Mouse (Mus musculus) heart, adult 10 weeks (tissue): ENCODE data around the gene Gm14632. TPM values are rescaled to one million over a fixed set of nuclear protein-coding genes. Genes with fewer than 3 reads are reported as not detected.

Source experiments
- polyA plus RNA-seq: library from polyadenylated mRNA; stranded (reverse); fragments of 350-450 nt; fragmentation: Illumina TruSeq; extraction: RNeasy Lipid Tissue Mini Kit (QIAGEN cat#74804); gene quantifications from one replicate; pipeline ENCODE4 v1.2.3, GENCODE M21; 2014; ENCODE audit warnings: low read depth, low replicate concordance

Gene Gm14632
- polyA plus RNA-seq, result not detected

DNA sequence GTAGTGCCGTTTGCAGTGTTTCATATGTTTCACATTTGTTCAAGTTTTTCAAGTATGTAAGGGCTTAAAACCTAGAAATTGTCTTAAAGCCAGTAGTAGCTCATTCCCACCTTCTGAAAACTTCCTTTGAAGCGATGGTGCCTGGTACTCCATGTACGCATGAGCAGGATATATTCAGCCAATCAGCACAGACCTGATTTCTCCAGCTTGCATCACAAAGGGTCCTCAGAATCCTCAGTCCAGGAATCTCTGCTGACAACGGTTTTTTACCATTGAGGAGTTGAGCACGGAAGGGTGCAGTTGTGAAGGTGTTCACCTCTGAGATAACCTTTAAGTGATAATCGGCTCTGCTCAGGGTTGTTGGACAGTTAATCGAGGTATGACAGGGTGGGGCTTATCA is at the start of gene Gm14632:
TSS of gene Gm14632 (plus strand) at position 301 of the 400 bp plus-strand sequence.

